In the genomic region with DNA sequence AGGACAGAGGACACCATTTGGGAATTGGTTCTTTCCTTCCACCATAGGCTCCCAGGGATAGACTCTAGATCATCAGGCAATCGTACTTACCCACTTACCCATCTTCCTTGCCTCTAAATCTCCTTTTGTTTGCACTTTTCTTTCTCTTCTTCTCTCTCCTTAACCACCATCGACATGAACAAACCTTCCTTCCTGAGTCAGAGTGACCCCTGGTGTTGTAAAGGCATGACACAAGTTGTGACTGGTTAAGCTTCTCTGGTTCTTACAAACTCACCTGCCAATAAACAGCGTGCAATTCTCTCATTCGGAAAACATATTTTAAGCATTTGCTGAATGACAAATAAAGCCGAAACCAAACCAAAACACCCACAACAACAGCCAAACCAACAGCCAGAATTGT, we compare ENCODE assay signal across 22 mouse cellular contexts.
"Had no signal": no experiment of that assay in that cellular context is flagged by ENCODE, and none has a peak within 500 bp of the region (broad histone marks: within the 10 kb centered on the region; RNA-seq: fewer than 3 reads in every experiment).

No protein-coding gene starts in this region.

- H3K27me3 ChIP-seq: liver, embryonic 15.5 days; megakaryocyte, embryonic 14.5 days; midbrain, embryonic 13.5 days; midbrain, embryonic 15.5 days; neural tube, embryonic 13.5 days; neural tube, embryonic 15.5 days; stomach, embryonic 15.5 days had no signal

- H3K36me3 ChIP-seq: liver, embryonic 15.5 days; midbrain, embryonic 13.5 days; midbrain, embryonic 15.5 days; neural tube, embryonic 13.5 days; neural tube, embryonic 15.5 days; stomach, embryonic 15.5 days had no signal

- H3K4me1 ChIP-seq: liver, embryonic 15.5 days; megakaryocyte, embryonic 14.5 days; neural tube, embryonic 15.5 days had no signal

- H3K4me2 ChIP-seq: liver, embryonic 15.5 days; lung, embryonic 14.5 days; midbrain, embryonic 11.5 days; midbrain, embryonic 13.5 days; midbrain, embryonic 15.5 days; neural tube, embryonic 13.5 days; neural tube, embryonic 15.5 days; stomach, embryonic 15.5 days had no signal

- ATAC-seq: liver, postnatal 0 days; midbrain, embryonic 13.5 days; midbrain, embryonic 15.5 days had no signal

- H3K9me3 ChIP-seq: liver, embryonic 15.5 days; megakaryocyte, embryonic 14.5 days; midbrain, embryonic 13.5 days; midbrain, embryonic 15.5 days; neural tube, embryonic 13.5 days; neural tube, embryonic 15.5 days; stomach, embryonic 15.5 days had no signal

- H3K9ac ChIP-seq: liver, embryonic 15.5 days; liver, postnatal 0 days; lung, embryonic 14.5 days; midbrain, embryonic 13.5 days; midbrain, embryonic 15.5 days; neural tube, embryonic 13.5 days; neural tube, embryonic 15.5 days; stomach, embryonic 15.5 days had no signal

- DNase-seq: liver, postnatal 0 days; lung, embryonic 14.5 days; lung, postnatal 14 days; lung, postnatal 36 days; retina, postnatal 1 day; right cerebral cortex, adult 18-20 months; right cerebral cortex, postnatal 25 days; right cerebral cortex, postnatal 4 days; spleen, adult 18-20 months; thymus, adult 18-20 months; thymus, postnatal 25 days; thymus, postnatal 4 days had no signal

- H3K4me3 ChIP-seq: liver, embryonic 15.5 days; megakaryocyte, embryonic 14.5 days; midbrain, embryonic 13.5 days; midbrain, embryonic 15.5 days; myocyte; neural tube, embryonic 13.5 days; neural tube, embryonic 15.5 days; stomach, embryonic 15.5 days had no signal

- H3K27ac ChIP-seq: liver, embryonic 15.5 days; macrophage; midbrain, embryonic 13.5 days; neural tube, embryonic 13.5 days; neural tube, embryonic 15.5 days; stomach, embryonic 15.5 days had no signal
